Mouse (Mus musculus) CH12.LX (cell line): ENCODE measurements around the gene Lmtk2.

Experiments
- EP300 ChIP-seq: IDR thresholded peaks from 2 replicates; pipeline ENCODE4 v1.6.1; 2011; ENCODE audit warnings: low read length, improper control_type of control experiment
- ETS1 ChIP-seq: conservative IDR thresholded peaks from 2 replicates; pipeline ENCODE4 v1.6.1; 2012; ENCODE audit warnings: low read depth, mild to moderate bottlenecking, inconsistent platforms, low read length, improper control_type of control experiment, moderate library complexity

GRCm38 (mm10) chr5:144219306-144219705 lies 119.1 kb downstream of the Lmtk2 start:
- TF ChIP-seq ETS1 = no peak
- TF ChIP-seq EP300 = no peak
